Mouse (Mus musculus) liver, embryonic 15.5 days (tissue): ENCODE measurements around the gene Vmn2r25. TPM values are rescaled to one million over a fixed set of nuclear protein-coding genes. Genes with fewer than 3 reads are reported as not detected.
"Not testable (repeated sequence)": the region's sequence is repeated elsewhere in the genome, so short reads cannot be mapped to it uniquely, and the experiment has no call there.

Experiments
- ATAC-seq: fragments of 200-750 bp; cut with Nextera tagmentation; 2 replicates; pipeline ENCODE4 v1.8.0; 2017; ENCODE audit warnings: moderate number of reproducible peaks, mild to moderate bottlenecking, moderate library complexity; ENCODE audit not compliant: insufficient read depth
- H3K27ac ChIP-seq: fragments of 300-500 bp; sonication (generic); replicated peaks from 2 replicates; pipeline ENCODE4 v1.5.1; 2015; ENCODE audit warnings: mild to moderate bottlenecking, inconsistent platforms
- H3K27me3 ChIP-seq: fragments of 300-500 bp; sonication (generic); 2 replicates; pipeline ENCODE4 v1.6.1; 2015; ENCODE audit warnings: mild to moderate bottlenecking, inconsistent platforms
- H3K36me3 ChIP-seq: fragments of 300-500 bp; sonication (generic); replicated peaks from 2 replicates; pipeline ENCODE4 v1.6.1; 2015; ENCODE audit warnings: moderate library complexity, mild to moderate bottlenecking, inconsistent platforms
- H3K4me1 ChIP-seq: fragments of 300-500 bp; sonication (generic); replicated peaks from 2 replicates; pipeline ENCODE4 v1.6.1; 2015; ENCODE audit warnings: inconsistent platforms
- H3K4me2 ChIP-seq: fragments of 300-500 bp; sonication (generic); 2 replicates; pipeline ENCODE4 v1.6.1; 2015; ENCODE audit warnings: moderate library complexity, mild to moderate bottlenecking, inconsistent platforms
- H3K4me3 ChIP-seq: fragments of 300-500 bp; sonication (generic); replicated peaks from 2 replicates; pipeline ENCODE4 v1.5.1; 2015; ENCODE audit warnings: mild to moderate bottlenecking, inconsistent platforms
- H3K9ac ChIP-seq: fragments of 300-500 bp; sonication (generic); 2 replicates; pipeline ENCODE4 v1.6.1; 2015; ENCODE audit warnings: moderate library complexity, mild to moderate bottlenecking, inconsistent platforms
- H3K9me3 ChIP-seq: fragments of 300-500 bp; sonication (generic); replicated peaks from 2 replicates; pipeline ENCODE4 v1.6.1; 2016; ENCODE audit warnings: inconsistent platforms
- WGBS: fragments of 180-500 bp; shearing (Covaris S2); methylation state at CpG from one replicate; pipeline ENCODE4 v1.1.7; 2015; ENCODE audit warnings: mixed read lengths; ENCODE audit not compliant: insufficient replicate concordance; 5-methylcytosine and 5-hydroxymethylcytosine counted together
- polyA plus RNA-seq: library from polyadenylated mRNA; unstranded; fragments of >200 nt; fragmentation: Nextera tagmentation; extraction: Ambion mirVana; gene quantifications from 2 replicates; pipeline ENCODE4 v1.2.1, GENCODE M21; 2015

The Vmn2r25 gene
- polyA plus RNA-seq = not detected in 2 replicates

- H3K27me3 ChIP-seq, H3K9me3 ChIP-seq, H3K4me2 ChIP-seq, H3K9ac ChIP-seq, H3K36me3 ChIP-seq, H3K4me1 ChIP-seq, ATAC-seq, H3K4me3 ChIP-seq, H3K27ac ChIP-seq: not testable (repeated sequence)
- 37% methylated on average over 2 of the region's 2 CpGs for WGBS
These were observed at the start of gene Vmn2r25 for GRCm38 (mm10) chr6:123853363-123853762. Gene Vmn2r25 (minus strand): TSS chr6:123853463.

DNA sequence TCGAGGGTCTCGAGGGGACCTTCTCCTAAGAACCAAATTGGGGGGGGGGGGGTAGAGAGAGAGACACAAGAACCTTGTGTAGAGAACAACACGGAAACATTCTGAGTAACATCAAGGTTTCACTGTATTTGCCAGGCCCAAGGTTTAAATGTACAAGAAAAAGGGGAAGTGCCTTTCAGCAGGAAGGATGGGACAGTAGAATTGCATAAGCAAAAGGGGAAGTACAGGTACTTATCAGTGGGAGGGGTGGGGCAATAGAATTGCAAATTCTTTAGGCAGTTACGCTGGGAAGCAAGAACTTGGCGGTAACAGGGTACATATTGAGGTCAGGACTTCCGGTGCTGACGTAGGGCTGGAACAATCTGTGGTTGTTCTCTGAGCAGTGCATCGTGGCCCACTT is 33.3 kb downstream of the Vmn2r25 start:
- Histone ChIP-seq H3K9me3 (no peaks in the 10 kb centered on the region), H3K27me3 (no peaks in the 10 kb centered on the region), H3K4me2 (no peak overlapping the region), H3K4me1 (no peaks in the 10 kb centered on the region), H3K9ac (no peak overlapping the region), H3K36me3 (no peaks in the 10 kb centered on the region), H3K4me3 (no peak overlapping the region), H3K27ac (no peak overlapping the region)
- ATAC-seq = no peak
- 48% methylated on average over 8 of the region's 8 CpGs for WGBS

DNA sequence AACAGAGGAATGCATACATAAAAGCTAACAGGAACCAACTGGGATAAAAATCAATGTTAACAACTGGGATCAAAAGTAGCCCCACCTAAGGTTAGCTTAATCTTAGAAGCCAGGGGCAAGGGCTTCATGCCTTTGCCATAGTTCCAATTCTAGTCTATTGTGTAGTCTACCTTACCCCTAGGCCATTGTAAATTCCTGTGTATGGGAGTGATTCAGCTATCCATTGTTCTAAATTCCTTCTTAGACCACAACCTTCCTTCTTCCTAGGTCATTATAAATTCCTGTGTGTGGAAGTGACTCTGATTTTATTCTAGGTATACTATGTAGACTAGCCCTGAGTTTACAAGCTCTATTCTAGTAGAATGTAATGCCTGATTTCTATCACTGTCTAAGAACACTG is 43.0 kb downstream of the Vmn2r25 start:
- not testable (repeated sequence) for ATAC-seq, H3K9ac ChIP-seq, H3K27ac ChIP-seq, H3K4me3 ChIP-seq, H3K4me2 ChIP-seq, H3K9me3 ChIP-seq, H3K27me3 ChIP-seq, H3K36me3 ChIP-seq, H3K4me1 ChIP-seq

DNA sequence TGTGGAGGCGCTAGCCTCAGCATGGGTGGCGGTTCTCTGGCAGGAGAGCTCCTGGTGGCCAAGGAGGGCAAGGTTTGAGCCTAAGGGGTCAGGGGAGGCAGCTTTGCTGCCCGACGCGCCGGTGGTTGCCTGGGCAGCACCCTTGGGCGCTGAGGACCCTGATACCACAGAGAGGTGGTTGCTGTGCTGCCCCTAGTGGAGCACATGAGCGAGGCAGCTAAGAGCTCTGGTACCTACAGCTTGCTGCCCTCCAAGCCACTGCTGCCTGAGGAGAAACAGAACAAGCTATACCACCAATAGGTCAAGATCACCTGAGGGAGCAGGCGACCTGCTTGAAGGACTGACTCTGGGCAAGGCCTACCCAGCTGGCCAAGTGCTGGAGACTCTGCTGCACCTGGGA is 59.5 kb downstream of the Vmn2r25 start:
- H3K36me3 ChIP-seq = no peaks in the 10 kb centered on the region
- no peak for ATAC-seq

DNA sequence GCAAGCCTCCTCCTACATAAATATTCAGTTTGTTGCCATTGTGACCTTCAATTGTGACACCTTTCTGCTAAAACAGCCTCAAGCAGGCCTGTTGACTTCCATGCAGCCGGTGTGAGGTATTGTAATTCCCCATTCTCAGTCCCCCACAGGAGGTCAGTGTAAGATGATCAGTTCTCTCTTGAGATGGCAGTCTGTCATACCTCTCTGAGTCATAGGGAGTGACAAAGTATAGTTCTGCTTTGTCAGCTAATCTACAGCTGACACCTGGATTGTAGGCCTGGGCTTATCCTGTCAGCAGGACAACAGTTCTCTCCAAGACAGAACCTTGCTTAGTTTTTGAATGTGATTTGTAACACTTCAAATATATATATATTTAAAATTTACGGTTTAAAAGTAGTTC is 68.4 kb downstream of the Vmn2r25 start:
- H3K36me3 ChIP-seq = no peaks in the 10 kb centered on the region
- no peaks in the 10 kb centered on the region for H3K27me3 ChIP-seq
- ATAC-seq = no peak
- H3K4me3 ChIP-seq = no peak overlapping the region
- H3K4me1 ChIP-seq = no peaks in the 10 kb centered on the region
- H3K27ac ChIP-seq = no peak overlapping the region
- no peak overlapping the region for H3K4me2 ChIP-seq
- no peaks in the 10 kb centered on the region for H3K9me3 ChIP-seq
- no peak overlapping the region for H3K9ac ChIP-seq
- WGBS = 39% methylated on average over 2 of the region's 2 CpGs

More for the DNA sequence above, 59.5 kb downstream of the Vmn2r25 start:
- H3K4me2 ChIP-seq = no peak overlapping the region
- WGBS = 35% methylated on average over 9 of the region's 9 CpGs
- no peak overlapping the region for H3K9ac ChIP-seq
- no peak overlapping the region for H3K4me3 ChIP-seq
- no peaks in the 10 kb centered on the region for H3K4me1 ChIP-seq
- no peaks in the 10 kb centered on the region for H3K27me3 ChIP-seq
- H3K9me3 ChIP-seq = no peaks in the 10 kb centered on the region
- H3K27ac ChIP-seq = no peak overlapping the region

DNA sequence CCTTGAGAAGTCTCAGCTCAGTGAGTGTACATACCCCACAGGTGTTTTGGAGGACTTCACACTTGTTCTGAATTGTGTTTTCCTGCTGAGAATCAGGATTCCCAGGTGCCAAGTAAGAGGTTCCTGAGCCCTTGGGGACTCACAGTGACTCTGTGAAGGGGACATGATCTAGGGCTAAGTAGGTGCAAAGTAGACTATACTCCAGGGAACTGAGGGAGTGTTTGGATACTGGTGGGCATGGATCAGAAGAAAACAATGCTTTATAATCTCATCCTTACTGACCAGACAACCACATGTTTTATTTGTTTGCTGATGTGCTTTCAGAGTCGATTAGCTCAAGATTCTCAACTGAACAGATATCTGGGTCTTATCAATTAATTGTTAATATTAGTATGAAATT is 74.7 kb downstream of the Vmn2r25 start, which contains the start of gene Vmn2r24:
Gene Vmn2r24 (plus strand): TSS at position 301 of the 400 bp plus-strand sequence.
- Histone ChIP-seq H3K4me1 (no peaks in the 10 kb centered on the region), H3K27me3 (no peaks in the 10 kb centered on the region), H3K27ac (no peak within 1 kb of the TSS), H3K9ac (no peak within 1 kb of the TSS), H3K9me3 (no peaks in the 10 kb centered on the region), H3K4me2 (no peak within 1 kb of the TSS), H3K36me3 (no peaks in the 10 kb centered on the region), H3K4me3 (no peak within 1 kb of the TSS)
- 41% methylated on average over 1 of the region's 1 CpGs for WGBS
- no peak for ATAC-seq

Other genes with a start within 250 kb of the Vmn2r25 start
- not detected in 2 replicates for gene Vmn2r22, start 202.7 kb downstream of the Vmn2r25 start, polyA plus RNA-seq
- gene Vmn2r23, start 150.8 kb downstream of the Vmn2r25 start, polyA plus RNA-seq = not detected in 2 replicates
- gene Vmn2r24, start 74.6 kb downstream of the Vmn2r25 start, polyA plus RNA-seq = not detected in 2 replicates
- gene Vmn2r26, start 171.1 kb upstream of the Vmn2r25 start, polyA plus RNA-seq = not detected in 2 replicates